Mouse (Mus musculus) stomach, embryonic 14.5 days (tissue): ENCODE measurements around the gene Hhex. TPM values are rescaled to one million over a fixed set of nuclear protein-coding genes. Genes with fewer than 3 reads are reported as not detected.

Experiments
- ATAC-seq: fragments of 200-750 bp; cut with Nextera tagmentation; 2 replicates; pipeline ENCODE4 v1.8.0; 2017; ENCODE audit warnings: low read depth, moderate TSS enrichment; ENCODE audit not compliant: insufficient number of reproducible peaks, insufficient read depth, low FRiP score
- H3K27ac ChIP-seq: fragments of 300-500 bp; sonication (generic); 2 replicates; pipeline ENCODE4 v1.5.1; 2014; ENCODE audit warnings: mild to moderate bottlenecking, low read length, moderate library complexity, mixed read lengths
- H3K27me3 ChIP-seq: fragments of 300-500 bp; sonication (generic); 2 replicates; pipeline ENCODE4 v1.6.1; 2014; ENCODE audit warnings: low read length, control low read depth, mixed read lengths; ENCODE audit not compliant: control insufficient read depth, insufficient read depth
- H3K36me3 ChIP-seq: fragments of 300-500 bp; sonication (generic); 2 replicates; pipeline ENCODE4 v1.6.1; 2014; ENCODE audit warnings: mild to moderate bottlenecking, control low read depth, low read length, moderate library complexity, mixed read lengths; ENCODE audit not compliant: control insufficient read depth, insufficient read depth
- H3K4me1 ChIP-seq: fragments of 300-500 bp; sonication (generic); 2 replicates; pipeline ENCODE4 v1.6.1; 2014; ENCODE audit warnings: low read length, control low read depth, mixed read lengths; ENCODE audit not compliant: control insufficient read depth, insufficient read depth
- H3K4me2 ChIP-seq: fragments of 300-500 bp; sonication (generic); replicated peaks from 2 replicates; pipeline ENCODE4 v1.6.1; 2014; ENCODE audit warnings: low read depth, low read length, control low read depth
- H3K4me3 ChIP-seq: fragments of 300-500 bp; sonication (generic); 2 replicates; pipeline ENCODE4 v1.5.1; 2014; ENCODE audit warnings: low read depth, low read length, control low read depth
- H3K9ac ChIP-seq: fragments of 300-500 bp; sonication (generic); replicated peaks from 2 replicates; pipeline ENCODE4 v1.6.1; 2014; ENCODE audit warnings: low read depth, mild to moderate bottlenecking, control low read depth, low read length, moderate library complexity, mixed read lengths
- H3K9me3 ChIP-seq: fragments of 300-500 bp; sonication (generic); 2 replicates; pipeline ENCODE4 v1.6.1; 2016; ENCODE audit warnings: low read depth, low read length, control low read depth; ENCODE audit not compliant: control insufficient read depth
- WGBS: fragments of 180-500 bp; shearing (Covaris S2); extraction: QIAGEN DNeasy Blood & Tissue Kit; methylation state at CpG from one replicate; pipeline ENCODE4 v1.1.7; 2014; 5-methylcytosine and 5-hydroxymethylcytosine counted together
- polyA plus RNA-seq: library from polyadenylated mRNA; unstranded; fragments of >200 nt; fragmentation: Nextera tagmentation; extraction: Ambion mirVana; gene quantifications from 2 replicates; pipeline ENCODE4 v1.2.1, GENCODE M21; 2014

Hhex gene
- polyA plus RNA-seq, 1 experiment from 2014 or later = 8.2 TPM

GRCm38 (mm10) chr19:37486801-37487200 lies 52.2 kb downstream of the Hhex start:
- no peak overlapping the region for H3K9ac ChIP-seq
- no peaks in the 10 kb centered on the region for H3K9me3 ChIP-seq
- no peaks in the 10 kb centered on the region for H3K27me3 ChIP-seq
- no peaks in the 10 kb centered on the region for H3K4me1 ChIP-seq
- no peaks in the 10 kb centered on the region for H3K36me3 ChIP-seq
- ATAC-seq = no peak
- 85% methylated on average over 6 of the region's 6 CpGs for WGBS
- H3K4me3 ChIP-seq = no peak overlapping the region
- H3K4me2 ChIP-seq = no peak overlapping the region
- no peak overlapping the region for H3K27ac ChIP-seq

GRCm38 (mm10) chr19:37487811-37488475 lies 53.3 kb downstream of the Hhex start:
- no peak for ATAC-seq

GRCm38 (mm10) chr19:37488608-37489262 lies 54.1 kb downstream of the Hhex start:
- WGBS = 66% methylated on average over 7 of the region's 7 CpGs
- H3K9me3 ChIP-seq = no peaks in the 10 kb centered on the region
- ATAC-seq = no peak

More at GRCm38 (mm10) chr19:37487811-37488475, 53.3 kb downstream of the Hhex start:
- H3K36me3 ChIP-seq = no peaks in the 10 kb centered on the region
- H3K27ac ChIP-seq = no peak overlapping the region
- WGBS = 78% methylated on average over 5 of the region's 5 CpGs
- no peaks in the 10 kb centered on the region for H3K4me1 ChIP-seq
- H3K4me3 ChIP-seq = no peak overlapping the region
- H3K9me3 ChIP-seq = no peaks in the 10 kb centered on the region
- no peak overlapping the region for H3K9ac ChIP-seq
- H3K27me3 ChIP-seq = no peaks in the 10 kb centered on the region
- no peak overlapping the region for H3K4me2 ChIP-seq

More at GRCm38 (mm10) chr19:37488608-37489262, 54.1 kb downstream of the Hhex start:
- H3K27me3 ChIP-seq = no peaks in the 10 kb centered on the region
- H3K4me1 ChIP-seq = no peaks in the 10 kb centered on the region
- H3K4me3 ChIP-seq = no peak overlapping the region
- H3K27ac ChIP-seq = no peak overlapping the region
- no peak overlapping the region for H3K4me2 ChIP-seq
- H3K36me3 ChIP-seq = no peaks in the 10 kb centered on the region
- no peak overlapping the region for H3K9ac ChIP-seq

Other genes starting within 250 kb of the Hhex start
- 91.4 and 97.8 TPM in 2 replicates for gene March5, start 227.3 kb upstream of the Hhex start, polyA plus RNA-seq
- 0.62 and 0.91 TPM in 2 replicates for gene Cpeb3, start 226.2 kb upstream of the Hhex start, polyA plus RNA-seq
- 49.0 and 55.7 TPM in 2 replicates for gene Ide, start 97.0 kb upstream of the Hhex start, polyA plus RNA-seq
- gene Kif11, start 58.4 kb upstream of the Hhex start, polyA plus RNA-seq = 63.7 and 69.7 TPM in 2 replicates
- gene Exoc6, start 115.6 kb downstream of the Hhex start, polyA plus RNA-seq = 12.8 and 13.7 TPM in 2 replicates